Comparison of ENCODE assay signal across 8 mouse cellular contexts in genomic region chr1:133799686-133800445, GRCm38 (mm10). TPM values are rescaled to one million over a fixed set of nuclear protein-coding genes. Genes with fewer than 3 reads are reported as not detected.
DNase-seq lines count a peak whose midpoint lies in the region; ATAC-seq and TF ChIP-seq lines count a peak whose summit lies in the region.

No protein-coding gene starts in this region.

- peak overlapping the region; percentile 68 for H3K4me3 ChIP-seq in layer of hippocampus, adult 2 months
- H3K4me3 ChIP-seq in embryonic facial prominence, embryonic 14.5 days (ENCODE audit: low read depth, low read length), result peak overlapping the region; percentile 57
- peak overlapping the region; percentile 68 for H3K4me3 ChIP-seq in limb, embryonic 14.5 days (replicated peaks; ENCODE audit: low read length)
- H3K4me3 ChIP-seq in midbrain, postnatal 0 days (ENCODE audit: low read depth, low read length), result peak overlapping the region; percentile 60

- peak overlapping the region; percentile 67 for H3K4me2 ChIP-seq in embryonic facial prominence, embryonic 14.5 days (ENCODE audit: low read depth, low read length)
- peak overlapping the region; percentile 94 for H3K4me2 ChIP-seq in limb, embryonic 14.5 days (replicated peaks; ENCODE audit: low read depth, low read length, severe bottlenecking)
- peak overlapping the region; percentile 98 for H3K4me2 ChIP-seq in midbrain, postnatal 0 days (ENCODE audit: low read depth, low read length, poor library complexity, severe bottlenecking)

- intact Hi-C loops in heart, postnatal 25 days (cut with DNase I), result loop anchor here (2.0 to 5.0 kb wide), 2 partner anchors 63 to 87 kb away; no protein-coding TSS in a partner anchor

- H3K9me3 ChIP-seq in embryonic facial prominence, embryonic 14.5 days (ENCODE audit: control insufficient read depth, low read length), result no peaks in the 10 kb centered on the region
- no peaks in the 10 kb centered on the region for H3K9me3 ChIP-seq in limb, embryonic 14.5 days (ENCODE audit: control insufficient read depth, low read length)
- no peaks in the 10 kb centered on the region for H3K9me3 ChIP-seq in midbrain, postnatal 0 days (ENCODE audit: low read length)

- no peaks in the 10 kb centered on the region for H3K27me3 ChIP-seq in embryonic facial prominence, embryonic 14.5 days (replicated peaks; ENCODE audit: control insufficient read depth, insufficient read depth, low read length)
- no peaks in the 10 kb centered on the region for H3K27me3 ChIP-seq in limb, embryonic 14.5 days (ENCODE audit: control insufficient read depth, insufficient read depth, low read length)
- H3K27me3 ChIP-seq in midbrain, postnatal 0 days (ENCODE audit: insufficient read depth, low read length), result 0 out of 2 replicates have a peak, but pooled peaks cover 3% of the 10 kb centered on the region

- no peak for TF ChIP-seq CTCF in layer of hippocampus, adult 2 months (conservative IDR thresholded peaks at IDR 0.05)
- no peak for TF ChIP-seq CTCF in midbrain, postnatal 0 days (IDR thresholded peaks at IDR 0.05)

- no peaks in the 10 kb centered on the region for H3K36me3 ChIP-seq in embryonic facial prominence, embryonic 14.5 days (ENCODE audit: control insufficient read depth, insufficient read depth, low read length)
- H3K36me3 ChIP-seq in limb, embryonic 14.5 days (ENCODE audit: control insufficient read depth, insufficient read depth, low read length), result no peaks in the 10 kb centered on the region
- H3K36me3 ChIP-seq in midbrain, postnatal 0 days (ENCODE audit: insufficient read depth, low read length), result no peaks in the 10 kb centered on the region

- 1% methylated on average over 21 of the region's 21 CpGs for WGBS in embryonic facial prominence, embryonic 14.5 days
- 2% methylated on average over 21 of the region's 21 CpGs for WGBS in limb, embryonic 14.5 days
- 3% methylated on average over 21 of the region's 21 CpGs for WGBS in midbrain, postnatal 0 days

- peak overlapping the region; percentile 66 for H3K9ac ChIP-seq in embryonic facial prominence, embryonic 14.5 days (ENCODE audit: low read depth, low read length)
- H3K9ac ChIP-seq in limb, embryonic 14.5 days (ENCODE audit: low read depth, low read length, severe bottlenecking), result peak overlapping the region; percentile 58
- peak overlapping the region; percentile 37; the same call in 1 of the 2 replicates for H3K9ac ChIP-seq in midbrain, postnatal 0 days (replicated peaks; ENCODE audit: low read length, poor library complexity, severe bottlenecking)

- peak overlapping the region; percentile 69; the same call in 1 of the 2 replicates for H3K27ac ChIP-seq in layer of hippocampus, adult 2 months
- H3K27ac ChIP-seq in embryonic facial prominence, embryonic 14.5 days (replicated peaks; ENCODE audit: low read depth, low read length), result peak overlapping the region; percentile 77
- H3K27ac ChIP-seq in limb, embryonic 14.5 days (replicated peaks; ENCODE audit: low read depth, low read length), result peak overlapping the region; percentile 63; the same call in 1 of the 2 replicates
- no peak overlapping the region for H3K27ac ChIP-seq in midbrain, postnatal 0 days (ENCODE audit: low read depth, low read length)

- no peak for ATAC-seq in embryonic facial prominence, embryonic 14.5 days (ENCODE audit: low read depth)
- no peak for ATAC-seq in limb, embryonic 14.5 days (ENCODE audit: low FRiP score, low read depth)
- no peak for ATAC-seq in midbrain, postnatal 0 days (ENCODE audit: low FRiP score)
- no peak for ATAC-seq in monocyte, adult 5-6 weeks (replicated peaks; ENCODE audit: insufficient number of reproducible peaks, low FRiP score, low TSS enrichment, poor library complexity, severe bottlenecking)

- peaks cover 29% of the 10 kb centered on the region for H3K4me1 ChIP-seq in embryonic facial prominence, embryonic 14.5 days (ENCODE audit: control insufficient read depth, insufficient read depth, low read length)
- H3K4me1 ChIP-seq in limb, embryonic 14.5 days (ENCODE audit: control insufficient read depth, insufficient read depth, low read length), result peaks cover 29% of the 10 kb centered on the region
- peaks cover 11% of the 10 kb centered on the region; the same call in 1 of the 2 replicates for H3K4me1 ChIP-seq in midbrain, postnatal 0 days (ENCODE audit: insufficient read depth, low read length)

- no peak for DNase-seq in layer of hippocampus, adult 2 months (ENCODE audit: low spot score in 2 of 2)
- DNase-seq in layer of hippocampus, postnatal 25 days (ENCODE audit: extremely low spot score in 1 of 2, low spot score in 1 of 2), result no peak
- peak; percentile 83 for DNase-seq in embryonic facial prominence, embryonic 14.5 days (ENCODE audit: low spot score)
- DNase-seq in heart, postnatal 25 days (ENCODE audit: low spot score), result peak; percentile 20
- DNase-seq in limb, embryonic 14.5 days (ENCODE audit: low spot score), result peak; percentile 41
- no peak for DNase-seq in midbrain, postnatal 0 days (ENCODE audit: low spot score)
- DNase-seq in B cell, adult 2 months, result no peak

- no peak for TF ChIP-seq POLR2A in limb, embryonic 14.5 days (IDR thresholded peaks at IDR 0.05; ENCODE audit: borderline replicate concordance, extremely low read depth, insufficient read depth, insufficient read length)

RNA-seq across cellular contexts. Expression of gene Atp2b4, which starts 1.0 kb away (rescaled TPM):
- total RNA-seq in layer of hippocampus, adult 2 months (2021), result 10 to 100 TPM; 78.4 to 89.6 TPM
- 10 to 100 TPM; 67.6 to 79.3 TPM for total RNA-seq in layer of hippocampus, postnatal 25 days (2021)
- 22.9 and 23.4 TPM in 2 replicates for polyA plus RNA-seq in embryonic facial prominence, embryonic 14.5 days (2014; fragmentation: Nextera tagmentation; extraction: Ambion mirVana)
- total RNA-seq in heart, postnatal 25 days (2021), result 10 to 100 TPM; 20.5 to 24.0 TPM
- 22.9 and 24.8 TPM in 2 replicates for polyA plus RNA-seq in limb, embryonic 14.5 days (2012; rRNA removed)
- 23.7 and 24.2 TPM in 2 replicates for polyA plus RNA-seq in limb, embryonic 14.5 days (2014; fragmentation: Nextera tagmentation; extraction: Ambion mirVana)
- total RNA-seq in midbrain, postnatal 0 days (2014; rRNA removed), result 48.3 and 62.3 TPM in 2 replicates
- 11.3 and 12.1 TPM in 2 replicates for polyA plus RNA-seq in midbrain, postnatal 0 days (2015; fragmentation: Nextera tagmentation; extraction: Ambion mirVana)
- 16.7 to 44.9 TPM (median 20.6 TPM) in 3 replicates for total RNA-seq in monocyte, adult 5-6 weeks (2017)

Comparison
In these comparisons a context has a peak if more than half of its experiments do, and no peak if none do; other contexts are left out.
1. DNase-seq: peak in embryonic facial prominence, embryonic 14.5 days (single experiment), heart, postnatal 25 days (single experiment) and limb, embryonic 14.5 days (single experiment); none in layer of hippocampus, adult 2 months (0 of 2), layer of hippocampus, postnatal 25 days (0 of 2), midbrain, postnatal 0 days (single experiment) and B cell, adult 2 months (0 of 2).
2. Peak in every context shown above with its lines, with median percentiles within 50 percentile points of each other: H3K4me3 ChIP-seq, H3K4me2 ChIP-seq and H3K9ac ChIP-seq.